Mouse (Mus musculus) intestine, embryonic 16.5 days (tissue): ENCODE data around the gene Olfr427. TPM values are rescaled to one million over a fixed set of nuclear protein-coding genes. Genes with fewer than 3 reads are reported as not detected.
"Not testable (repeated sequence)": the region's sequence is repeated elsewhere in the genome, so short reads cannot be mapped to it uniquely, and the experiment has no call there.

ENCODE experiments used
- ATAC-seq: fragments of 200-750 bp; cut with Nextera tagmentation; 2 replicates; pipeline ENCODE4 v1.8.0; 2017; ENCODE audit warnings: moderate TSS enrichment, moderate library complexity
- H3K27ac ChIP-seq: fragments of 300-500 bp; sonication (generic); 2 replicates; pipeline ENCODE4 v1.5.1; 2014; ENCODE audit warnings: mild to moderate bottlenecking, low read length
- H3K27me3 ChIP-seq: fragments of 300-500 bp; sonication (generic); replicated peaks from 2 replicates; pipeline ENCODE4 v1.6.1; 2014; ENCODE audit warnings: low read length, control low read depth, mixed read lengths; ENCODE audit not compliant: control insufficient read depth, insufficient read depth
- H3K36me3 ChIP-seq: fragments of 300-500 bp; sonication (generic); 2 replicates; pipeline ENCODE4 v1.6.1; 2014; ENCODE audit warnings: low read length, control low read depth; ENCODE audit not compliant: control insufficient read depth, insufficient read depth
- H3K4me1 ChIP-seq: fragments of 300-500 bp; sonication (generic); 2 replicates; pipeline ENCODE4 v1.6.1; 2014; ENCODE audit warnings: low read length, control low read depth, mixed read lengths; ENCODE audit not compliant: control insufficient read depth, insufficient read depth
- H3K4me2 ChIP-seq: fragments of 300-500 bp; sonication (generic); 2 replicates; pipeline ENCODE4 v1.6.1; 2014; ENCODE audit warnings: low read depth, low read length, control low read depth
- H3K4me3 ChIP-seq: fragments of 300-500 bp; sonication (generic); 2 replicates; pipeline ENCODE4 v1.5.1; 2014; ENCODE audit warnings: mild to moderate bottlenecking, low read length
- H3K9ac ChIP-seq: fragments of 300-500 bp; sonication (generic); 2 replicates; pipeline ENCODE4 v1.6.1; 2014; ENCODE audit warnings: low read depth, low read length
- H3K9me3 ChIP-seq: fragments of 300-500 bp; sonication (generic); 2 replicates; pipeline ENCODE4 v1.6.1; 2016; ENCODE audit warnings: low read length, control low read depth; ENCODE audit not compliant: control insufficient read depth
- WGBS: fragments of 180-500 bp; shearing (Covaris S2); extraction: QIAGEN DNeasy Blood & Tissue Kit; methylation state at CpG from one replicate; pipeline ENCODE4 v1.1.7; 2014; 5-methylcytosine and 5-hydroxymethylcytosine counted together
- polyA plus RNA-seq: library from polyadenylated mRNA; unstranded; fragments of >200 nt; fragmentation: Nextera tagmentation; extraction: Ambion mirVana; gene quantifications from 2 replicates; pipeline ENCODE4 v1.2.1, GENCODE M21; 2015

Gene Olfr427
- polyA plus RNA-seq = not detected in 2 replicates

GRCm38 (mm10) chr1:174096591-174096990, at the start of gene Olfr427:
TSS of gene Olfr427 (plus strand) at chr1:174096891.
- no peaks in the 10 kb centered on the region for H3K4me1 ChIP-seq
- H3K27me3 ChIP-seq = no peaks in the 10 kb centered on the region
- H3K9me3 ChIP-seq = no peaks in the 10 kb centered on the region
- no peak within 1 kb of the TSS for H3K4me3 ChIP-seq
- ATAC-seq = no peak
- H3K4me2 ChIP-seq = no peak within 1 kb of the TSS
- no peak within 1 kb of the TSS for H3K27ac ChIP-seq
- 86% methylated on average over 1 of the region's 1 CpGs for WGBS
- no peaks in the 10 kb centered on the region for H3K36me3 ChIP-seq
- H3K9ac ChIP-seq = no peak within 1 kb of the TSS

- not testable (repeated sequence) for H3K27ac ChIP-seq, H3K9ac ChIP-seq, H3K9me3 ChIP-seq, H3K4me2 ChIP-seq, H3K4me3 ChIP-seq, ATAC-seq, H3K4me1 ChIP-seq, H3K27me3 ChIP-seq, H3K36me3 ChIP-seq
- 81% methylated on average over 6 of the region's 6 CpGs for WGBS
These were observed 48.5 kb upstream of the Olfr427 start for GRCm38 (mm10) chr1:174048227-174048626.

DNA sequence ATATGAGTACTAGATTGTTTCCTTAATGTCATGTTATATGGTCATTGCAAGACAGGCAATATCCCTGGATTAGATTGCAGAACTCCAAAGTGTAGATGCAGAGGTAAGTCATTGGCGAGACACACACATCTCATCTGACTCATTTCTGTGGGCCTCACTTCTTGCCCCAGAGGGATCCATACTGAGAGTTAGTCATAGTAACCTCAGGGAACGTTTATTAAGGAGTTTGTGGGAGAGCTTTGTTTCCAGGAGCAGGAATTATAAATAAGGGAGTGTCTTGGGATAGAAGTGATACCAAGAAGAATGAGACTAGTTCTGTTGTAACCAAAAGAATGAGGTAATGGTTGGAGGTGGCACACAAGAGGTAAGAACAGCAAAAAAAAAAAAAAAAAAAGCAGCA, 47.8 kb upstream of the Olfr427 start, which contains the start of gene Olfr432:
Olfr432 (plus strand) TSS at position 313 of the 400 bp plus-strand sequence.
- Histone ChIP-seq H3K27me3 (no peaks in the 10 kb centered on the region), H3K9me3 (no peaks in the 10 kb centered on the region), H3K27ac (no peak within 1 kb of the TSS), H3K36me3 (no peaks in the 10 kb centered on the region), H3K4me3 (no peak within 1 kb of the TSS), H3K9ac (no peak within 1 kb of the TSS), H3K4me1 (no peaks in the 10 kb centered on the region), H3K4me2 (no peak within 1 kb of the TSS)
- 70% methylated on average over 2 of the region's 2 CpGs for WGBS
- ATAC-seq = no peak

DNA sequence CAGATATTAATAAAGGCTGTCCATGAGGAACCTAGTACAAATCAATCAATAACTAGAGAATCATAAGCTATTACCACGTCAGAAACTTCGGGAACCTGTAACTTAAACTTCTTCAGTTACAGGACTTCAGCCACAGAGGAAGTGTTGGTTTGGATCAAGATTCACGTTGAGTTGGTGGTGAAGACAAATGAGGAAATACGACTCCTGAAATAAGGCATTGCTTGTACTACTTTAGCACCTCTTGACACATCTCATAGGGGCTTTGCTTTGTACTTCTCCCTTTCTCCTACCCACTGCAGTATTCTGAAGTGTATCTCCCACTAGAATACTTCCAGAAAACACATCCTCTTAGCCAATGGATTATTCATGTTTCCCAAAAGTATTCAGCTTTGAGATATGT, 47.3 kb upstream of the Olfr427 start:
- H3K9ac ChIP-seq, H3K36me3 ChIP-seq, H3K27ac ChIP-seq, H3K9me3 ChIP-seq, H3K4me1 ChIP-seq, H3K4me3 ChIP-seq, H3K27me3 ChIP-seq, H3K4me2 ChIP-seq, ATAC-seq: not testable (repeated sequence)
- 68% methylated on average over 3 of the region's 4 CpGs for WGBS

GRCm38 (mm10) chr1:174050532-174050931, 46.2 kb upstream of the Olfr427 start:
- ATAC-seq = no peak
- no peak overlapping the region for H3K9ac ChIP-seq
- H3K4me2 ChIP-seq = no peak overlapping the region
- no peaks in the 10 kb centered on the region for H3K9me3 ChIP-seq
- H3K4me3 ChIP-seq = no peak overlapping the region
- H3K36me3 ChIP-seq = no peaks in the 10 kb centered on the region
- no peaks in the 10 kb centered on the region for H3K27me3 ChIP-seq
- H3K4me1 ChIP-seq = no peaks in the 10 kb centered on the region
- 87% methylated on average over 4 of the region's 4 CpGs for WGBS
- no peak overlapping the region for H3K27ac ChIP-seq

GRCm38 (mm10) chr1:174051515-174051914, 45.2 kb upstream of the Olfr427 start:
- H3K9ac ChIP-seq = no peak overlapping the region
- no peak overlapping the region for H3K4me3 ChIP-seq
- H3K27me3 ChIP-seq = no peaks in the 10 kb centered on the region
- H3K4me2 ChIP-seq = no peak overlapping the region
- no peaks in the 10 kb centered on the region for H3K9me3 ChIP-seq
- WGBS = 82% methylated on average over 4 of the region's 4 CpGs
- H3K36me3 ChIP-seq = no peaks in the 10 kb centered on the region
- ATAC-seq = no peak
- H3K27ac ChIP-seq = no peak overlapping the region
- H3K4me1 ChIP-seq = no peaks in the 10 kb centered on the region

- Histone ChIP-seq H3K27me3 (no peaks in the 10 kb centered on the region), H3K9ac (no peak overlapping the region), H3K4me3 (no peak overlapping the region), H3K4me1 (no peaks in the 10 kb centered on the region), H3K27ac (no peak overlapping the region), H3K9me3 (no peaks in the 10 kb centered on the region), H3K4me2 (no peak overlapping the region), H3K36me3 (no peaks in the 10 kb centered on the region)
- ATAC-seq = no peak
- 85% methylated on average over 5 of the region's 5 CpGs for WGBS
These were observed 44.7 kb upstream of the Olfr427 start for GRCm38 (mm10) chr1:174051931-174052536.

DNA sequence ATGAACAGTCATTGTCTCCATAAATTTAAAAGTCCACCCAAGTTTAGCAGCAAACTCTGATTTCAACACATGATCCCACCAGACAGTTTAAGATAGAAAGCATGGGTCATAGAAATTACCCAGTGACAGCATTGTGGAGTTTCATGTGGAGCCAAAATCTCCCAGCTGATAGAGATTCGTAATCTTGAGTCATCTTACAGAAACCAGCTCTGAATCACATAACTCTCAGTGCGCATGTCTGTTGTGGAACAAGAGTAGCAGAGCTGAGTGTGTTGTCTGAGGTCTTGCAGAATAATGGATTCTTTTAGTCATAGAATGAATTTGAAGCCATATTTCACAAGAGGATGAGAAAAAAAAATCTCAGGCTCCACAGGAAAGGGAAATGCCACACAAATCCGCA, 43.7 kb upstream of the Olfr427 start:
- Histone ChIP-seq H3K4me2 (no peak overlapping the region), H3K36me3 (no peaks in the 10 kb centered on the region), H3K27me3 (no peaks in the 10 kb centered on the region), H3K9me3 (no peaks in the 10 kb centered on the region), H3K27ac (no peak overlapping the region), H3K4me1 (no peaks in the 10 kb centered on the region), H3K4me3 (no peak overlapping the region), H3K9ac (no peak overlapping the region)
- no peak for ATAC-seq
- 69% methylated on average over 3 of the region's 3 CpGs for WGBS

DNA sequence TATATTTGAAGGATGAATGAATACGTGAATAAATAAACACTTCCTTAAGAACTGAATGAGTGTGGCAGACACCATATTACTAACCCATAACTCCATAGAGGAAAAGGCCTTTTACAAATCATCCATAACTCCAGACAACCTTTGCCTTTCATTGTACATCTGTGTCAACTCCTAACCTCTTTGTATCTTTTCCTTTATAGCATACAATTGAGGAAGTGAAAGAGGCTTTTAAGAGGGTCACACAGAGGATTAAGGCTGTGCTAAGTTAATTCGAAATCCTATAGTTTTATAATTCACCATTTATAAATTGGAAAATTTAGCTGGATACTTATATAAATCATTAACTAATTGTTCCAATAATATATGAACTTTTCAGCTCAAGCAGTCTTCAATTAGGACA, 41.4 kb upstream of the Olfr427 start:
- Histone ChIP-seq H3K9ac (no peak overlapping the region), H3K9me3 (no peaks in the 10 kb centered on the region), H3K27me3 (no peaks in the 10 kb centered on the region), H3K4me1 (no peaks in the 10 kb centered on the region), H3K4me3 (no peak overlapping the region), H3K27ac (no peak overlapping the region), H3K36me3 (no peaks in the 10 kb centered on the region), H3K4me2 (no peak overlapping the region)
- 84% methylated on average over 2 of the region's 2 CpGs for WGBS
- ATAC-seq = no peak

GRCm38 (mm10) chr1:174066305-174066704, 30.4 kb upstream of the Olfr427 start, which contains the start of gene Olfr430:
TSS of gene Olfr430 (plus strand) at chr1:174066605.
- no peaks in the 10 kb centered on the region for H3K36me3 ChIP-seq
- no peak within 1 kb of the TSS for H3K27ac ChIP-seq
- ATAC-seq = no peak
- WGBS = 89% methylated on average over 3 of the region's 3 CpGs
- H3K4me1 ChIP-seq = no peaks in the 10 kb centered on the region
- no peak within 1 kb of the TSS for H3K9ac ChIP-seq
- no peaks in the 10 kb centered on the region for H3K27me3 ChIP-seq
- no peak within 1 kb of the TSS for H3K4me3 ChIP-seq
- no peak within 1 kb of the TSS for H3K4me2 ChIP-seq
- H3K9me3 ChIP-seq = no peaks in the 10 kb centered on the region
